33 mouse cellular contexts compared by ENCODE assay signal in genomic region chr6:94492739-94493138, GRCm38 (mm10).
"Had no signal": no experiment of that assay in that cellular context is flagged by ENCODE, and none has a peak within 500 bp of the region (broad histone marks: within the 10 kb centered on the region; RNA-seq: fewer than 3 reads in every experiment).

No protein-coding gene starts in this region.

- H3K9ac ChIP-seq: heart, embryonic 12.5 days; heart, embryonic 13.5 days; heart, embryonic 15.5 days; hindbrain, embryonic 12.5 days; hindbrain, embryonic 13.5 days; hindbrain, embryonic 14.5 days; hindbrain, embryonic 15.5 days; intestine, embryonic 15.5 days; kidney, embryonic 15.5 days had no signal

- H3K4me3 ChIP-seq: heart, embryonic 12.5 days; heart, embryonic 13.5 days; heart, embryonic 15.5 days; hindbrain, embryonic 10.5 days; hindbrain, embryonic 12.5 days; hindbrain, embryonic 13.5 days; hindbrain, embryonic 15.5 days; intestine, embryonic 15.5 days; kidney, embryonic 15.5 days; layer of hippocampus, adult 2 months; left cerebral cortex, adult 2 months had no signal

- H3K27me3 ChIP-seq: hindbrain, embryonic 12.5 days; hindbrain, embryonic 15.5 days; intestine, embryonic 15.5 days; kidney, embryonic 15.5 days had no signal

- H3K4me1 ChIP-seq: heart, embryonic 12.5 days; heart, embryonic 13.5 days; heart, embryonic 15.5 days; hindbrain, embryonic 10.5 days; hindbrain, embryonic 12.5 days; hindbrain, embryonic 13.5 days; hindbrain, embryonic 15.5 days; intestine, embryonic 15.5 days; kidney, embryonic 15.5 days had no signal

- H3K9me3 ChIP-seq: heart, embryonic 12.5 days; heart, embryonic 13.5 days; heart, embryonic 15.5 days; hindbrain, embryonic 10.5 days; hindbrain, embryonic 12.5 days; hindbrain, embryonic 13.5 days; hindbrain, embryonic 15.5 days; intestine, embryonic 15.5 days; kidney, embryonic 15.5 days had no signal

- ATAC-seq: hindbrain, embryonic 16.5 days; hindbrain, postnatal 0 days; inflammation-experienced regulatory T-cells, adult 6 months; intestine, embryonic 15.5 days; intestine, embryonic 16.5 days; intestine, postnatal 0 days had no signal

- H3K4me2 ChIP-seq: heart, embryonic 12.5 days; heart, embryonic 13.5 days; heart, embryonic 15.5 days; hindbrain, embryonic 12.5 days; hindbrain, embryonic 13.5 days; hindbrain, embryonic 14.5 days; hindbrain, embryonic 15.5 days; intestine, embryonic 15.5 days; kidney, embryonic 15.5 days had no signal

- DNase-seq: heart, postnatal 10 days; heart, postnatal 14 days; heart, postnatal 36 days; kidney, adult 11 months; kidney, adult 18-20 months; kidney, adult 2 months; kidney, adult 8-10 months; kidney, adult 9 months; kidney, postnatal 10 days; kidney, postnatal 14 days; kidney, postnatal 25 days; kidney, postnatal 36 days; kidney, postnatal 4 days; layer of hippocampus, adult 9-11 months; layer of hippocampus, postnatal 36 days had no signal

- H3K27ac ChIP-seq: heart, embryonic 13.5 days; heart, embryonic 15.5 days; hindbrain, embryonic 10.5 days; hindbrain, embryonic 12.5 days; hindbrain, embryonic 13.5 days; hindbrain, embryonic 14.5 days; hindbrain, embryonic 15.5 days; hindbrain, postnatal 0 days; intestine, embryonic 15.5 days; kidney, embryonic 15.5 days; kidney, postnatal 0 days; layer of hippocampus, adult 2 months; left cerebral cortex, adult 2 months had no signal

- H3K36me3 ChIP-seq: heart, embryonic 12.5 days; heart, embryonic 13.5 days; heart, embryonic 15.5 days; hindbrain, embryonic 10.5 days; hindbrain, embryonic 12.5 days; hindbrain, embryonic 13.5 days; hindbrain, embryonic 15.5 days; intestine, embryonic 15.5 days; kidney, embryonic 15.5 days had no signal
